20 mouse cellular contexts compared by ENCODE assay signal in the genomic region with DNA sequence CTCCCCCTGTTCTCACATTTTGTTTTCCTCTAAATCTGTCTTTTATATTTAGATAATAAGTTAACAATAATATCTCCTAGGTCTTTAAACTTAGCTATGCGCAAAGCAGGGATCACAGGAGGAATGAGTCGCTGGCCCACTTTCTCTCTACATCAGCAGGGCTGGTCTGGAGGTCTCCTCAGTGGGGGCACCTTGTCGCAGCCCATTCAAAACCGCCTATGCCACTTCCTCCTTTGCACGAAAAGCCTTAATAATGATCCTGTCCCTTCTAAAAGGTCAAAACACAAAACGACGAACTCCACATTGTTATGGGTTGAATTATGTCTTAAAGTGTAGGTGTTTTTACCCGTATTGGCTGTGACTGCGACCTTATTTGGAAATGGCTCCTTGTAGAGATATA. TPM values are rescaled to one million over a fixed set of nuclear protein-coding genes. Genes with fewer than 3 reads are reported as not detected.
DNase-seq lines count a peak whose midpoint lies in the region; ATAC-seq lines count a peak whose summit lies in the region.
"Had no signal": no experiment of that assay in that cellular context is flagged by ENCODE, and none has a peak within 500 bp of the region (broad histone marks: within the 10 kb centered on the region; RNA-seq: fewer than 3 reads in every experiment).

No protein-coding gene starts in this region.

- DNase-seq in CD4-positive, CD25-positive, alpha-beta regulatory T cell, adult 2 months (ENCODE audit: low read depth, low spot score): peak; percentile 5
- DNase-seq in left cerebral cortex, adult 9 months (ENCODE audit: low spot score in 2 of 2): no peak
- DNase-seq in frontal cortex, postnatal 25 days (ENCODE audit: low spot score in 2 of 2): no peak
- DNase-seq: adrenal gland, postnatal 10 days; adrenal gland, postnatal 36 days; cerebellum, adult 18-20 months; cerebellum, adult 9-10 months; cerebellum, postnatal 14 days; forebrain, postnatal 0 days; gastrocnemius, postnatal 14 days; heart, adult 2 months; heart, postnatal 14 days; heart, postnatal 4 days; kidney, adult 18-20 months had no signal

- ATAC-seq in CD4-positive, CD25-positive, alpha-beta regulatory T cell, adult 4 months: peak; percentile 49
- peak; percentile 70 to 82 for ATAC-seq in hematopoietic stem cell, adult 5-6 weeks (replicated peaks in 1 of 2; ENCODE audit: insufficient read depth in 1 of 2, low FRiP score in 2 of 2, low TSS enrichment in 1 of 2, low read depth in 1 of 2, poor library complexity in 2 of 2, severe bottlenecking in 2 of 2)
- peak; percentile 54 for ATAC-seq in megakaryocyte progenitor cell, adult 5-6 weeks (replicated peaks; ENCODE audit: poor library complexity)
- ATAC-seq: forebrain, embryonic 14.5 days; forebrain, postnatal 0 days; intestine, embryonic 15.5 days; Patski had no signal

RNA-seq across cellular contexts. Expression of gene Elf2, which starts 28.8 kb away (rescaled TPM):
- 10 to 100 TPM; 55.9 to 66.9 TPM for polyA plus RNA-seq in CD4-positive, CD25-positive, alpha-beta regulatory T cell, adult 4 months (2017; shearing (Covaris generic))
- total RNA-seq in hematopoietic stem cell, adult 5-6 weeks (2017): 173 and 205 TPM in 2 replicates
- total RNA-seq in megakaryocyte progenitor cell, adult 5-6 weeks (2015): 40.3 and 43.1 TPM in 2 replicates
- 96.0 and 124 TPM in 2 replicates for total RNA-seq in megakaryocyte progenitor cell, adult 5-6 weeks (2017)
